Mouse (Mus musculus): ENCODE measurements at regions not wholly inside any gene's neighbourhood (a gene's known extent, or its start where the extent isn't known, plus 50 kb on each side); places are given as distances from the start of the nearest gene placed in this dataset.

- no peak for ATAC-seq
Observed at GRCm38 (mm10) chr19:36178828-36179251, 58.9 kb upstream of the Ankrd1 start.

- ATAC-seq: no peak
Observed at GRCm38 (mm10) chr19:36180329-36180728, 60.4 kb upstream of the Ankrd1 start.

- no peak for ATAC-seq
Observed at GRCm38 (mm10) chr19:36181535-36181934, 61.6 kb upstream of the Ankrd1 start.

GRCm38 (mm10) chr19:36183127-36183526, 63.2 kb upstream of the Ankrd1 start:
- peak; percentile 94 for ATAC-seq

- ATAC-seq: no peak
Observed at GRCm38 (mm10) chr19:36189662-36190061, 69.8 kb upstream of the Ankrd1 start.

GRCm38 (mm10) chr19:36191641-36192040, 71.7 kb upstream of the Ankrd1 start:
- no peak for ATAC-seq

- ATAC-seq: no peak
Observed at GRCm38 (mm10) chr19:36204269-36204668, 84.4 kb upstream of the Ankrd1 start.

GRCm38 (mm10) chr19:36204965-36205718, 85.2 kb upstream of the Ankrd1 start:
- no peak for ATAC-seq

- no peak for ATAC-seq
Observed at GRCm38 (mm10) chr19:36207735-36208288, 87.9 kb upstream of the Ankrd1 start.

- no peak for ATAC-seq
Observed at GRCm38 (mm10) chr19:36208419-36208818, 88.5 kb upstream of the Ankrd1 start.

GRCm38 (mm10) chr19:36213461-36213860, 93.6 kb upstream of the Ankrd1 start:
- ATAC-seq: no peak

- ATAC-seq: no peak
Observed at GRCm38 (mm10) chr19:36214188-36214968, 94.5 kb upstream of the Ankrd1 start.

GRCm38 (mm10) chr19:36217177-36217576, 97.3 kb upstream of the Ankrd1 start:
- ATAC-seq: no peak

GRCm38 (mm10) chr19:36217605-36218004, 97.7 kb upstream of the Ankrd1 start:
- no peak for ATAC-seq

- no peak for ATAC-seq
Observed at GRCm38 (mm10) chr19:36218921-36219320, 99.0 kb upstream of the Ankrd1 start.

- ATAC-seq: no peak
Observed at GRCm38 (mm10) chr19:36221104-36221503, 101.2 kb upstream of the Ankrd1 start.

GRCm38 (mm10) chr19:36221596-36221995, 101.7 kb upstream of the Ankrd1 start:
- ATAC-seq: peak; percentile 69

- ATAC-seq: peak; percentile 10
Observed at GRCm38 (mm10) chr19:36222198-36222597, 102.3 kb upstream of the Ankrd1 start.

GRCm38 (mm10) chr19:36224518-36224917, 104.6 kb upstream of the Ankrd1 start:
- ATAC-seq: peak; percentile 76

GRCm38 (mm10) chr19:36225612-36226011, 105.7 kb upstream of the Ankrd1 start:
- ATAC-seq: no peak

- ATAC-seq: no peak
Observed at GRCm38 (mm10) chr19:36227418-36228160, 107.7 kb upstream of the Ankrd1 start.

- no peak for ATAC-seq
Observed at GRCm38 (mm10) chr19:36229315-36229714, 109.4 kb upstream of the Ankrd1 start.

- no peak for ATAC-seq
Observed at GRCm38 (mm10) chr19:36229941-36230340, 110.0 kb upstream of the Ankrd1 start.
